Mouse (Mus musculus) CD4-positive, CD25-positive, alpha-beta regulatory T cell, adult 2 months (primary cell): Measurements from ENCODE around the gene Lrp3.

Source experiments
- DNase-seq: peaks from one replicate; pipeline ENCODE4 v3.0.0-alpha.2; 2012; ENCODE audit warnings: low read depth, low spot score

Gene Lrp3

GRCm38 (mm10) chr7:35189699-35190098, 25.6 kb downstream of the Lrp3 start:
- no peak for DNase-seq

GRCm38 (mm10) chr7:35185889-35186569, 29.3 kb downstream of the Lrp3 start, which contains the start of gene Slc7a10:
Slc7a10 (plus strand) TSS chr7:35186385.
- DNase-seq: no peak

- peak; percentile 34 for DNase-seq
These were observed 30.2 kb downstream of the Lrp3 start for GRCm38 (mm10) chr7:35184833-35185724.

- DNase-seq: peak; percentile 55
These were observed 38.6 kb downstream of the Lrp3 start for GRCm38 (mm10) chr7:35176412-35177381.

- DNase-seq: no peak
These were observed 39.8 kb downstream of the Lrp3 start for GRCm38 (mm10) chr7:35175533-35175932.

- no peak for DNase-seq
These were observed 42.8 kb downstream of the Lrp3 start for GRCm38 (mm10) chr7:35172519-35172918.

- DNase-seq: peak; percentile 81
These were observed 43.4 kb downstream of the Lrp3 start for GRCm38 (mm10) chr7:35171867-35172382.

GRCm38 (mm10) chr7:35169341-35169740, 46.0 kb downstream of the Lrp3 start:
- DNase-seq: peak; percentile 81

GRCm38 (mm10) chr7:35167925-35168324, 47.4 kb downstream of the Lrp3 start:
- DNase-seq: no peak

- no peak for DNase-seq
These were observed 48.3 kb downstream of the Lrp3 start for GRCm38 (mm10) chr7:35166988-35167387.

- DNase-seq: no peak
These were observed 51.2 kb downstream of the Lrp3 start for GRCm38 (mm10) chr7:35164131-35164530.

GRCm38 (mm10) chr7:35163600-35163999, 51.7 kb downstream of the Lrp3 start:
- no peak for DNase-seq

- DNase-seq: no peak
These were observed 52.9 kb downstream of the Lrp3 start for GRCm38 (mm10) chr7:35162443-35162842.

GRCm38 (mm10) chr7:35157512-35157911, 57.8 kb downstream of the Lrp3 start:
- no peak for DNase-seq

- no peak for DNase-seq
These were observed 58.5 kb downstream of the Lrp3 start for GRCm38 (mm10) chr7:35156561-35157477.

- DNase-seq: no peak
These were observed 60.8 kb downstream of the Lrp3 start for GRCm38 (mm10) chr7:35154449-35154848.

- no peak for DNase-seq
These were observed 64.4 kb downstream of the Lrp3 start for GRCm38 (mm10) chr7:35150860-35151259.
